Mouse (Mus musculus): ENCODE data around the gene Scd1. TPM values are rescaled to one million over a fixed set of nuclear protein-coding genes. Genes with fewer than 3 reads are reported as not detected.

The Scd1 gene
- polyA plus RNA-seq (2015; fragmentation: Nextera tagmentation; extraction: Ambion mirVana): 0.93 and 1.8 TPM in 2 replicates

GRCm38 (mm10) chr19:44407341-44408222 is at the start of gene Scd1:
TSS of gene Scd1 (minus strand) at chr19:44407879.
- H3K27me3 ChIP-seq: peaks cover 24% of the 10 kb centered on the region
- H3K27ac ChIP-seq: peak within 1 kb of the TSS; percentile 6
- H3K36me3 ChIP-seq: no peaks in the 10 kb centered on the region
- peak within 1 kb of the TSS; percentile 49 for H3K4me3 ChIP-seq
- H3K4me1 ChIP-seq (replicated peaks): peaks cover 8% of the 10 kb centered on the region
- WGBS: under 1% methylated on average over 31 of the region's 35 CpGs
- H3K4me2 ChIP-seq: peak within 1 kb of the TSS; percentile 80
- ATAC-seq (replicated peaks; ENCODE audit: insufficient number of reproducible peaks, insufficient read depth, low FRiP score, low read depth): peak; percentile 73
- H3K9me3 ChIP-seq (replicated peaks): no peaks in the 10 kb centered on the region
- H3K9ac ChIP-seq: peak within 1 kb of the TSS; percentile 44; the same call in 1 of the 2 replicates

GRCm38 (mm10) chr19:44455356-44455755 is 47.7 kb upstream of the Scd1 start:
- no peak overlapping the region for H3K9ac ChIP-seq
- H3K36me3 ChIP-seq: no peaks in the 10 kb centered on the region
- no peaks in the 10 kb centered on the region for H3K9me3 ChIP-seq (replicated peaks)
- no peaks in the 10 kb centered on the region for H3K27me3 ChIP-seq
- WGBS: 69% methylated on average over 8 of the region's 8 CpGs
- ATAC-seq (replicated peaks; ENCODE audit: insufficient number of reproducible peaks, insufficient read depth, low FRiP score, low read depth): no peak
- H3K4me3 ChIP-seq: no peak overlapping the region
- no peaks in the 10 kb centered on the region for H3K4me1 ChIP-seq (replicated peaks)
- no peak overlapping the region for H3K4me2 ChIP-seq
- no peak overlapping the region for H3K27ac ChIP-seq

DNA sequence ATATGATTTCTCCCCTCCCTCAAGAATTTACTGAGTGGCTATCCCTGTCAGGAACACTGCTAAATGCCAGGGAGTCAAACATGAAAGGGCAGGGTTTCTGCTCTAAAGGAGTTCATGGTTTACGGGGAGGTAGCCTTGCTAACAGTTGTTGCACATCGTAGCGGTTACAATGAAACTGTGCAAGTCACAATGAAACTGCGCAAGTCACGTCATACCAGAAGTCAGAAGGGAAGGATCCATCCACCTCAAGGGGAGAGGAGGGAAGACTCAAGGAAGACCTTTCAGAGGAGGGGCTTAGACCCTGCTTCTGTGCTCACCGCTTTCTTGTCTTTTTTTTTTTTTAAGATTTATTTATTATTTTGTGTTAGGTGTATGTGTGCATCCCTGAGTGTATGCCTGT is 47.2 kb upstream of the Scd1 start:
- Histone ChIP-seq H3K27me3 (no peaks in the 10 kb centered on the region), H3K27ac (no peak overlapping the region), H3K36me3 (no peaks in the 10 kb centered on the region), H3K4me1 (replicated peaks) (no peaks in the 10 kb centered on the region), H3K9ac (no peak overlapping the region), H3K4me3 (no peak overlapping the region), H3K9me3 (replicated peaks) (no peaks in the 10 kb centered on the region), H3K4me2 (no peak overlapping the region)
- ATAC-seq (replicated peaks; ENCODE audit: insufficient number of reproducible peaks, insufficient read depth, low FRiP score, low read depth): no peak
- 80% methylated on average over 6 of the region's 6 CpGs for WGBS

DNA sequence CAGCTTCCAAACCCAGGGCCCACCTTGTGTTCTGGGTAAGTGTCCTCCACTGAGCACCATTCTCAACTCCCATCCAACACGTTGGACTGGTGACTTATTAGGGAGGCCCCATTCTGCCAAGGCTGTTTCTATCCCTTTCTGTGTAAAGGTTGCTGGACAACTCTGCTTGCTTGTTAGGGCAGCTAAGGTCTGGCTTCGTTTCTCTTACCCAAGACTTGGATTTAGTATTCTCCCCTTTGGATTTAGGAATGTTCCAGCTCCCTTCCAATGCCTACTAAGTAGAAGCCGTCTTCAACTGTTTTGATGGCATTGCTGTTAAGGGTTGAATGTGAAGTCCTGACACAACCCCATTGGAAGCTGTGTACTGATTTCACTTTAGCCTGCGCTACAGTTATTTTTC is 40.2 kb upstream of the Scd1 start:
- Histone ChIP-seq H3K4me2 (no peak overlapping the region), H3K27me3 (no peaks in the 10 kb centered on the region), H3K4me3 (no peak overlapping the region), H3K9me3 (replicated peaks) (no peaks in the 10 kb centered on the region), H3K9ac (no peak overlapping the region), H3K36me3 (no peaks in the 10 kb centered on the region), H3K27ac (no peak overlapping the region), H3K4me1 (replicated peaks) (no peaks in the 10 kb centered on the region)
- WGBS: 85% methylated on average over 4 of the region's 4 CpGs
- ATAC-seq (replicated peaks; ENCODE audit: insufficient number of reproducible peaks, insufficient read depth, low FRiP score, low read depth): no peak

DNA sequence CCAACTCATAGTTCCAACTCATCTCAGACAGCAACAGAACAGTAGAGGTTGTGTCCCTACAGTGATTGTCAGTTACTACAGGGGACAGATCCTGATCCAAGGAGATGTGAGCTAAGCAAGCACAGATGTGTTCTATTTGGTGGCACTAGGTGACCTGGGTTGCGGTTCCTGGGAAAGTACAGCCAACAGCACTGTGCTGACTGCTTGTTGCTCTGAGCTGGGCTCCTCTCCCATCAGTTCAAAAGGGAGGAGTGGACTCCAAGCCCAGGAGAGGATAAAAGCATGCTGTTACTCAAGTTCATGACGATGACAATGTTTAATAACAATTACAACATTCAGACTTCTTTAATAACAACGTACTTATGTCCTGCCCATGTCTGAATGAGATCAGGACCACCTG is 38.1 kb upstream of the Scd1 start:
- H3K9me3 ChIP-seq (replicated peaks): no peaks in the 10 kb centered on the region
- H3K4me2 ChIP-seq: no peak overlapping the region
- no peak for ATAC-seq (replicated peaks; ENCODE audit: insufficient number of reproducible peaks, insufficient read depth, low FRiP score, low read depth)
- H3K4me3 ChIP-seq: no peak overlapping the region
- no peaks in the 10 kb centered on the region for H3K4me1 ChIP-seq (replicated peaks)
- no peak overlapping the region for H3K9ac ChIP-seq
- no peaks in the 10 kb centered on the region for H3K27me3 ChIP-seq
- WGBS: 77% methylated on average over 3 of the region's 3 CpGs
- no peak overlapping the region for H3K27ac ChIP-seq
- H3K36me3 ChIP-seq: no peaks in the 10 kb centered on the region

GRCm38 (mm10) chr19:44439302-44439701 is 31.6 kb upstream of the Scd1 start:
- H3K4me1 ChIP-seq (replicated peaks): no peaks in the 10 kb centered on the region
- no peaks in the 10 kb centered on the region for H3K36me3 ChIP-seq
- 36% methylated on average over 4 of the region's 4 CpGs for WGBS
- no peak overlapping the region for H3K4me2 ChIP-seq
- ATAC-seq (replicated peaks; ENCODE audit: insufficient number of reproducible peaks, insufficient read depth, low FRiP score, low read depth): no peak
- no peaks in the 10 kb centered on the region for H3K9me3 ChIP-seq (replicated peaks)
- H3K4me3 ChIP-seq: no peak overlapping the region
- no peaks in the 10 kb centered on the region for H3K27me3 ChIP-seq
- H3K27ac ChIP-seq: no peak overlapping the region
- H3K9ac ChIP-seq: no peak overlapping the region

GRCm38 (mm10) chr19:44437975-44438374 is 30.3 kb upstream of the Scd1 start:
- Histone ChIP-seq H3K4me2 (no peak overlapping the region), H3K9me3 (replicated peaks) (no peaks in the 10 kb centered on the region), H3K27me3 (no peaks in the 10 kb centered on the region), H3K27ac (no peak overlapping the region), H3K4me1 (replicated peaks) (no peaks in the 10 kb centered on the region), H3K9ac (no peak overlapping the region), H3K4me3 (no peak overlapping the region), H3K36me3 (no peaks in the 10 kb centered on the region)
- ATAC-seq (replicated peaks; ENCODE audit: insufficient number of reproducible peaks, insufficient read depth, low FRiP score, low read depth): no peak
- 59% methylated on average over 6 of the region's 6 CpGs for WGBS

DNA sequence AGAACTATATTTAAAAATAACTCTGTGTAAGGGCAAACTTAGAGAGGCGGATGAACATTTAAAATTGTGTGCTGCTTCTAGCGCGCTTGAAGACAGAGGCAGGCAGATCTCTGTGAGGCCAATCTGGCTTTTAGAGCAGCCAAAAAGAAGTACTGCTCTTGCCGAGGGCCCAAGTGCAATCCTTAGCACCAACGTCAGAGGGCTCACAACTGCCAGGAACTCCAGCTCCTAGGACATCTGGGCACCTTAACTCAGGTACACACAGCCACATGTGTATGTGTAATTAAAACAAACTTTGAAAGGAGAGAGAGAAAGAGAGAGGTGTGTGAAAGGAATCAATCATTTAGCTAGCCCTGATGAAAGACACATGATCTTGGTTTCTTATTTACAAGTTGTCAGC is 24.4 kb upstream of the Scd1 start:
- Histone ChIP-seq H3K4me3 (no peak overlapping the region), H3K9ac (no peak overlapping the region), H3K4me1 (replicated peaks) (no peaks in the 10 kb centered on the region), H3K4me2 (no peak overlapping the region), H3K9me3 (replicated peaks) (no peaks in the 10 kb centered on the region), H3K36me3 (no peaks in the 10 kb centered on the region), H3K27me3 (no peaks in the 10 kb centered on the region), H3K27ac (no peak overlapping the region)
- 80% methylated on average over 5 of the region's 5 CpGs for WGBS
- ATAC-seq (replicated peaks; ENCODE audit: insufficient number of reproducible peaks, insufficient read depth, low FRiP score, low read depth): no peak

DNA sequence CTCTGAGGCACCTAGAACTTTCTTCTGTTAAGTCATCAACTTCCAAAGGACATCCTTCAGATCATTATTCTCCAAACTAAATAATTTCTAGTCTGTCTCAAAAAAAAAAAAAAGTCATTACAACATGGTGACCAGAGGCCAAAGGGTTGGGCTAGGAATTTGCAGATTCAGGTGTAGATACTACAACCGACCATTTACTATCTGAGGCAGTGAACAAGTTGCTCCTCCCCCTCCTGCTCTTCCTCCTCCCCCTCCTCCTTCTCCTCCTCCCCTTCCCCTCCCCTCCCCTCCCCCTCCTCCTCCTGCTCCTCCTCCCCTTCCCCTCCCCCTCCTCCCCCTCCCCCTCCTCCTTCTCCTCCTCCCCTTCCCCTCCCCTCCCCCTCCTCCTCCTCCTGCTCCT is 20.0 kb upstream of the Scd1 start:
- H3K27me3 ChIP-seq: no peaks in the 10 kb centered on the region
- H3K27ac ChIP-seq: no peak overlapping the region
- ATAC-seq (replicated peaks; ENCODE audit: insufficient number of reproducible peaks, insufficient read depth, low FRiP score, low read depth): no peak
- H3K4me2 ChIP-seq: no peak overlapping the region
- no peaks in the 10 kb centered on the region for H3K4me1 ChIP-seq (replicated peaks)
- no peak overlapping the region for H3K4me3 ChIP-seq
- no peaks in the 10 kb centered on the region for H3K9me3 ChIP-seq (replicated peaks)
- WGBS: 80% methylated on average over 1 of the region's 1 CpGs
- H3K36me3 ChIP-seq: no peaks in the 10 kb centered on the region
- no peak overlapping the region for H3K9ac ChIP-seq

DNA sequence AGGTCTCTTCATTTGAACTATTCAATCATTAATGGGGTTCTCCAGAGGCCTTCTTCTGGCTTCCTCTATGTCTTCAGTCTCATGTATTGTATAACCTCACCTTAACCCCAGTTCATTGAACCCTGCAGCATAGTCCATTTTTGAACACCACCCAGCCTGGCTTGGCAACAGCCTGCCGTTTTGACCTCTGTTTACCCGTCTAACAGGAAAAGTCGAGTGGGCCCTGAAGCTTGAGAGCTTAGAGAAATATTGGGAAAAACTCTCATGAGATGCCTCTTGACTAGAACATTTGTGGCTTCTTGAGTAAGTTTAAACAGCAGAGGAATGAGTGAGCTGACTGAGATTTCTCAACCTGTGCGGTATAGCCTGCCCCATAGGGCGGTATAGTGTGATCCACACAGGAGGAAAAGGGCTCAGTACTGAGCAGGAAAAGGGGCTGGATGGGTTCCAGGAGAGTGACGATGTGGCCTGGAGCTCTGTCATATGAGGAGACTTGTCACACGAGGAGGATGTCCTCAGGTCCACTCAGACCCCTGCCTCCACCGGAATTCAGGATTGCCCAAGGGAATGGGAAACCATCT is 14.5 kb upstream of the Scd1 start:
- H3K4me2 ChIP-seq: no peak overlapping the region
- WGBS: 57% methylated on average over 8 of the region's 8 CpGs
- H3K27ac ChIP-seq: no peak overlapping the region
- no peaks in the 10 kb centered on the region for H3K9me3 ChIP-seq (replicated peaks)
- H3K36me3 ChIP-seq: no peaks in the 10 kb centered on the region
- H3K9ac ChIP-seq: no peak overlapping the region
- no peak for ATAC-seq (replicated peaks; ENCODE audit: insufficient number of reproducible peaks, insufficient read depth, low FRiP score, low read depth)
- no peaks in the 10 kb centered on the region for H3K4me1 ChIP-seq (replicated peaks)
- H3K4me3 ChIP-seq: no peak overlapping the region
- peaks cover 16% of the 10 kb centered on the region for H3K27me3 ChIP-seq

- Histone ChIP-seq H3K4me2 (no peak overlapping the region), H3K27me3 (peaks cover 24% of the 10 kb centered on the region), H3K4me1 (replicated peaks) (no peaks in the 10 kb centered on the region), H3K9me3 (replicated peaks) (no peaks in the 10 kb centered on the region), H3K9ac (no peak overlapping the region), H3K4me3 (no peak overlapping the region), H3K27ac (no peak overlapping the region), H3K36me3 (no peaks in the 10 kb centered on the region)
- ATAC-seq (replicated peaks; ENCODE audit: insufficient number of reproducible peaks, insufficient read depth, low FRiP score, low read depth): no peak
- WGBS: 49% methylated on average over 11 of the region's 11 CpGs
These were observed 11.9 kb upstream of the Scd1 start for GRCm38 (mm10) chr19:44419530-44419929.

- Histone ChIP-seq H3K4me2 (no peak overlapping the region), H3K4me1 (replicated peaks) (no peaks in the 10 kb centered on the region), H3K27me3 (peaks cover 24% of the 10 kb centered on the region), H3K36me3 (no peaks in the 10 kb centered on the region), H3K9me3 (replicated peaks) (no peaks in the 10 kb centered on the region), H3K9ac (no peak overlapping the region), H3K4me3 (no peak overlapping the region), H3K27ac (no peak overlapping the region)
- WGBS: 17% methylated on average over 4 of the region's 4 CpGs
- ATAC-seq (replicated peaks; ENCODE audit: insufficient number of reproducible peaks, insufficient read depth, low FRiP score, low read depth): no peak
These were observed 11.3 kb upstream of the Scd1 start for GRCm38 (mm10) chr19:44418945-44419344.

Data from heart, embryonic 15.5 days (tissue).